11 mouse cellular contexts compared by ENCODE assay signal in genomic region chr6:126766552-126766951, GRCm38 (mm10). TPM values are rescaled to one million over a fixed set of nuclear protein-coding genes. Genes with fewer than 3 reads are reported as not detected.
A peak's percentile ranks its signal among the peaks of the same experiment; 100 is the strongest.
DNase-seq lines count a peak whose midpoint lies in the region; ATAC-seq lines count a peak whose summit lies in the region.
"Had no signal": no experiment of that assay in that cellular context is flagged by ENCODE, and none has a peak within 500 bp of the region (broad histone marks: within the 10 kb centered on the region; RNA-seq: fewer than 3 reads in every experiment).

No protein-coding gene starts in this region.

- no peaks in the 10 kb centered on the region for H3K36me3 ChIP-seq in heart, embryonic 12.5 days

- no peaks in the 10 kb centered on the region for H3K27me3 ChIP-seq in heart, embryonic 12.5 days (replicated peaks)

- ATAC-seq in heart, embryonic 12.5 days (ENCODE audit: insufficient number of reproducible peaks, low FRiP score) = peak; percentile 40; the same call in 1 of the 2 replicates

- H3K9me3 ChIP-seq in heart, embryonic 12.5 days (replicated peaks) = no peaks in the 10 kb centered on the region

- no peak for DNase-seq in heart, postnatal 25 days (ENCODE audit: low spot score)
- DNase-seq in 3T3-L1 (ENCODE audit: low read depth, low spot score) (peak; percentile 27), adipocyte (ENCODE audit: low spot score) (no peak)
- DNase-seq in embryo, embryonic 11 days = peak; percentile 53
- DNase-seq in mesoderm, embryonic 11.5 days (ENCODE audit: low read depth, low spot score) = peak; percentile 30
- DNase-seq in thymus, postnatal 10 days (ENCODE audit: low spot score in 2 of 2) = no peak
- DNase-seq in cerebellum, postnatal 14 days = no peak
- DNase-seq: adrenal gland, postnatal 36 days; heart, adult 18-20 months; kidney, postnatal 10 days had no signal

- no peak overlapping the region for H3K27ac ChIP-seq in heart, embryonic 12.5 days (ENCODE audit: poor library complexity, severe bottlenecking)

- WGBS in heart, embryonic 12.5 days = 48% methylated on average over 5 of the region's 5 CpGs

- intact Hi-C loops in heart, postnatal 25 days (cut with DNase I) = no loop called here

- no peak overlapping the region for H3K4me2 ChIP-seq in heart, embryonic 12.5 days

- H3K4me3 ChIP-seq in heart, embryonic 12.5 days = no peak overlapping the region

- H3K9ac ChIP-seq in heart, embryonic 12.5 days = no peak overlapping the region

- H3K4me1 ChIP-seq in heart, embryonic 12.5 days (replicated peaks) = peaks cover 33% of the 10 kb centered on the region

RNA-seq across cellular contexts. Expression of gene Kcna6, which starts 26.1 kb away (rescaled TPM):
- 2.0 and 2.5 TPM in 2 replicates for polyA plus RNA-seq in heart, embryonic 12.5 days (2016; fragmentation: Nextera tagmentation; extraction: Ambion mirVana)
- total RNA-seq in heart, postnatal 25 days (2021) = 1 to 10 TPM; 1.2 to 2.2 TPM

Comparison
In these comparisons a context has a peak if more than half of its experiments do, and no peak if none do; other contexts are left out.
1. DNase-seq: peak in 3T3-L1 (single experiment), embryo, embryonic 11 days (single experiment) and mesoderm, embryonic 11.5 days (single experiment); none in heart, postnatal 25 days (single experiment), thymus, postnatal 10 days (0 of 2), adipocyte (single experiment) and cerebellum, postnatal 14 days (0 of 2).